ENCODE assay signal across 23 mouse cellular contexts in genomic region chr13:53305256-53305655, GRCm38 (mm10). TPM values are rescaled to one million over a fixed set of nuclear protein-coding genes. Genes with fewer than 3 reads are reported as not detected.
"Had no signal": no experiment of that assay in that cellular context is flagged by ENCODE, and none has a peak within 500 bp of the region (broad histone marks: within the 10 kb centered on the region; RNA-seq: fewer than 3 reads in every experiment).

No protein-coding gene starts in this region.

- H3K27me3 ChIP-seq: limb, embryonic 13.5 days; midbrain, embryonic 12.5 days; midbrain, embryonic 15.5 days; neural tube, embryonic 13.5 days had no signal

- H3K4me3 ChIP-seq: layer of hippocampus, adult 2 months; limb, embryonic 13.5 days; liver, embryonic 12.5 days; liver, embryonic 15.5 days; midbrain, embryonic 12.5 days; midbrain, embryonic 15.5 days; myocyte; neural tube, embryonic 13.5 days had no signal

- H3K27ac ChIP-seq: kidney, postnatal 0 days; layer of hippocampus, adult 2 months; limb, embryonic 13.5 days; liver, embryonic 12.5 days; liver, embryonic 15.5 days; midbrain, embryonic 12.5 days; midbrain, embryonic 15.5 days; neural tube, embryonic 13.5 days; stomach, postnatal 0 days had no signal

- H3K4me1 ChIP-seq: liver, embryonic 12.5 days; liver, embryonic 15.5 days had no signal

- ATAC-seq: intestine, postnatal 0 days; liver, embryonic 12.5 days; midbrain, embryonic 15.5 days had no signal

- H3K9me3 ChIP-seq: limb, embryonic 13.5 days; liver, embryonic 12.5 days; liver, embryonic 15.5 days; midbrain, embryonic 12.5 days; midbrain, embryonic 15.5 days; neural tube, embryonic 13.5 days had no signal

- DNase-seq: kidney, adult 2 months; kidney, postnatal 25 days; left cerebral cortex, postnatal 4 days; liver; lung, adult 18-20 months; lung, postnatal 14 days; lung, postnatal 4 days; right cerebral cortex, postnatal 4 days had no signal

- H3K36me3 ChIP-seq: limb, embryonic 13.5 days; liver, embryonic 12.5 days; liver, embryonic 15.5 days; midbrain, embryonic 12.5 days; midbrain, embryonic 15.5 days; neural tube, embryonic 13.5 days had no signal

RNA-seq across cellular contexts. Expression of gene Ror2, which starts 19.3 kb away (rescaled TPM):
- total RNA-seq: megakaryocyte progenitor cell, adult 5-6 weeks; megakaryocyte-erythroid progenitor cell, adult 5-6 weeks; monocyte, adult 5-6 weeks; neutrophil, adult 5-6 weeks had no signal
